Mouse (Mus musculus) kidney, adult 2 months (tissue): Measurements from ENCODE around the gene Aars2.

Experiments used
- CTCF ChIP-seq: fragments of 200-500 bp; conservative IDR thresholded peaks from 2 replicates; pipeline ENCODE4 v1.5.1; 2011; ENCODE audit warnings: low read depth, mild to moderate bottlenecking, control low read depth, low read length, moderate library complexity, mixed read lengths; ENCODE audit not compliant: insufficient read depth, insufficient read length
- POLR2A ChIP-seq: fragments of 200-500 bp; IDR thresholded peaks from one replicate; pipeline ENCODE4 v1.6.1; 2011; ENCODE audit warnings: low read depth, low read length, control low read depth

GRCm38 (mm10) chr17:45545278-45545961 is 38.8 kb downstream of the Aars2 start:
- no peak for TF ChIP-seq CTCF
- no peak for TF ChIP-seq POLR2A
